Mouse (Mus musculus): ENCODE measurements around the gene Adcy4. TPM values are rescaled to one million over a fixed set of nuclear protein-coding genes. Genes with fewer than 3 reads are reported as not detected.

The Adcy4 gene
- total RNA-seq, 2 experiments from 2014 or later: 3.3 to 4.0 TPM

DNA sequence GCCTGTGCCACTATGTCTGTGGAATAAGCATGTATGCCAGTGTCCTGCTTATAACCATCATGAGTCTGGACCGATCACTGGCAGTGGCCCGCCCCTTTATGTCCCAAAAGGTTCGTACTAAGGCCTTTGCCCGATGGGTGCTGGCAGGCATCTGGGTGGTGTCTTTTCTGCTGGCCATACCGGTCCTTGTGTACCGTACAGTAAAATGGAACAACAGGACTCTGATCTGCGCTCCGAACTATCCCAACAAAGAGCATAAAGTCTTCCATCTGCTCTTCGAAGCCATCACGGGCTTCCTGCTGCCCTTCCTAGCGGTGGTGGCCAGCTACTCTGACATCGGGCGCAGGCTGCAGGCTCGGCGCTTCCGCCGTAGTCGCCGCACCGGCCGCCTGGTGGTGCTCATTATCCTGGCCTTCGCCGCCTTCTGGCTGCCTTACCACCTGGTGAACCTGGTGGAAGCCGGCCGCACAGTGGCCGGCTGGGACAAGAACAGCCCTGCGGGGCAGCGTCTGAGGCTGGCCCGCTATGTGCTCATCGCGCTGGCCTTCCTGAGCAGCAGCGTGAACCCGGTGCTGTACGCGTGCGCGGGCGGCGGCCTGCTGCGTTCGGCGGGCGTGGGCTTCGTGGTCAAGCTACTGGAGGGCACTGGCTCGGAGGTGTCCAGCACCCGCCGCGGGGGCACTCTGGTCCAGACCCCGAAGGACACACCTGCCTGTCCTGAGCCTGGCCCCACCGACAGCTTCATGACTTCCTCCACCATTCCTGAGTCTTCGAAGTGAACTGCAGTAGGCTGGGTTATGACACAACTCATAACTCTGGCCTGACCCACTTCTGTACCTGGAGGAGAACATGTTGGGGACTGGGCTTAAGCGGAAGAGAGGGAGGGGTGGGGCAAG is 16.1 kb downstream of the Adcy4 start:
- intact Hi-C loops (cut with DNase I): no loop called here
- DNase-seq (ENCODE audit: extremely low spot score in 1 of 2, low spot score in 2 of 2): peak in 1 of 2 experiments; percentile 74

DNA sequence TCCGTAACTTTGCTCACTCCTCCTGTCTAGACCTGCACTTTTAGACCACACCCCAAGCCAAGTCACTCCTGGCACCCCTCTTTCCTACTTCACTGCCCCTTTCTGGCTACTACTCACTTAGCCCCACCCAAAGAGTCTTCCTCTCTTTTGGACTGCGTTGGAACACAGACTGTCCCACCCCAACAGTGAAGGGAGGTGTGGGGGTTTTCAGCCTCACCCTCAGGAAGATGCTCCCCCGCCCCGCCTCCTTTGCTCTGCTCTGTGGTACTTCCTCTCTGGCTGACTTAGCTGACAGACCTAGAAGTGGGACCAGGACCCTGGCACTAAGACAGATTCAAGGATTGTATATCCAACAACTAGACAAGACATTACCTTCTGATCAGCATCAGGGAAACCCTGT is 18.2 kb downstream of the Adcy4 start, which contains the start of gene Ltb4r1:
Gene Ltb4r1, plus strand, starts transcription at position 267 of the 400 bp plus-strand sequence.
- no peak for DNase-seq (ENCODE audit: extremely low spot score in 1 of 2, low spot score in 2 of 2)
- intact Hi-C loops (cut with DNase I): no loop called here

DNA sequence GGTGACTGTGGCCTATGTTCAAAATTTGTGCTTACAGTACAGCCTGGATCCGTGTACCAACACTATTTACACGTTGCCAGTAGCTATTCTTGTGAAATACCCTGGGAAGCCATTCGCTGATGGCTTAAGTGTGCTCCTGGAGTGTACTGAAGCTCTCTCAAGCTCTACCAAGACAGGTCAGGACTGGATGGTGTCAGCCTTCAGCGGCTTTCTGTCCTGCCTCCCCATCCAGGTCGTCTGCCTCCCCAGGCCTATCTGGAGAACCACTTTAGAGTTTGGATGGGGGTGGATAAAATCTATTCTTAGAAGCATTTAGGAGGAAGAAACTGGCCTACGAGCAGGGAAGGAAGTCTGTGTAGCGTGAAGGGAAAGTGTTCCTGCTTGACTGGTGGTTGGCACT is 20.7 kb downstream of the Adcy4 start:
- intact Hi-C loops (cut with DNase I): loop anchor here (5.0 kb wide), 1 partner anchor 154 kb away; no protein-coding TSS in a partner anchor

DNA sequence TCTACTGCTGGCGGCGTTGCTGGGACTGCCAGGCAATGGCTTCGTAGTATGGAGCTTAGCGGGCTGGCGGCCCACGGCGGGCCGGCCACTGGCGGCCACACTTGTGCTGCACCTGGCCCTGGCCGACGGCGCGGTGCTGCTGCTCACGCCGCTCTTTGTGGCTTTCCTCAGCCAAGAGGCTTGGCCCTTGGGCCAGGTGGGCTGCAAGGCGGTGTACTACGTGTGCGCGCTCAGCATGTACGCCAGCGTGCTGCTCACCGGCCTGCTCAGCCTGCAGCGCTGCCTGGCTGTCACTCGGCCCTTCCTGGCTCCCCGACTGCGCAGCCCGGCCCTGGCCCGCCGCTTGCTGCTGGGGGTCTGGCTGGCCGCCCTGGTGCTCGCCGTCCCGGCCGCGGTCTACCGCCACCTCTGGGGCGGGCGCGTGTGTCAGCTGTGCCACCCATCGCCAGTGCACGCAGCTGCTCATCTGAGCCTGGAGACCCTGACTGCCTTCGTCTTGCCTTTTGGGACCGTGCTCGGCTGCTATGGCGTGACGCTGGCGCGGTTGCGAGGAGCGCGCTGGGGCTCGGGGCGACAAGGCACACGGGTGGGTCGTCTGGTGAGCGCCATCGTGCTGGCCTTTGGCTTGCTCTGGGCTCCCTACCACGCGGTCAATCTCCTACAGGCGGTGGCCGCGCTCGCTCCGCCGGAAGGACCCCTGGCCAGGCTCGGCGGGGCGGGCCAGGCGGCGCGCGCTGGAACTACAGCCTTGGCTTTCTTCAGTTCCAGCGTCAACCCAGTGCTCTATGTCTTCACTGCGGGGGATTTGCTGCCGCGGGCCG is 21.7 kb downstream of the Adcy4 start:
- intact Hi-C loops (cut with DNase I): loop anchor here (5.0 kb wide), 1 partner anchor 155 kb away; no protein-coding TSS in a partner anchor

More for the DNA sequence above, 20.7 kb downstream of the Adcy4 start:
- DNase-seq (ENCODE audit: extremely low spot score in 1 of 2, low spot score in 2 of 2): no peak

DNA sequence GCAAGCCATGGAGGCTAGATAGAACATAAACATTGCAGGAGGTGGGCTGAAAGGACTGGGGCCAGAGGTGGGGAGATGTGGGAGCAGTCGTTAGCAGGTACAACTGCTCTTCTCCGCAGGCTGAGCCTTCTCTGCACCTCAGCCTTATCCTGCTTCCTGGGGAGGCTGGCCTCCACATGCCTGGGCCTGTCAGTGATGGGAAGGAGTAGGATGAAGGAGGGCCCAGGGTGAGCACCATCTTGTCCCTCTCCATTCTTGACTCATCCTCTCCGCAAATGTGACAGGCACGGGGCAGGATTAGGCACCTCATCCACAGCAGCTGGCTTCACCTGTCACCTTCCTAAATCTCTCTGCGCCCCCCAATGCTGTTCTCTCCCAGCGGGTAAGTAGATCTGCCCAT is 22.7 kb downstream of the Adcy4 start, which contains the start of gene Ltb4r2:
Gene Ltb4r2, plus strand, starts transcription at position 266 of the 400 bp plus-strand sequence.
- intact Hi-C loops (cut with DNase I): loop anchor here (5.0 kb wide), 1 partner anchor 156 kb away; no protein-coding TSS in a partner anchor
- DNase-seq (ENCODE audit: extremely low spot score in 1 of 2, low spot score in 2 of 2): no peak

More for the DNA sequence above, 21.7 kb downstream of the Adcy4 start:
- DNase-seq (ENCODE audit: extremely low spot score in 1 of 2, low spot score in 2 of 2): peak; percentile 31 to 74

DNA sequence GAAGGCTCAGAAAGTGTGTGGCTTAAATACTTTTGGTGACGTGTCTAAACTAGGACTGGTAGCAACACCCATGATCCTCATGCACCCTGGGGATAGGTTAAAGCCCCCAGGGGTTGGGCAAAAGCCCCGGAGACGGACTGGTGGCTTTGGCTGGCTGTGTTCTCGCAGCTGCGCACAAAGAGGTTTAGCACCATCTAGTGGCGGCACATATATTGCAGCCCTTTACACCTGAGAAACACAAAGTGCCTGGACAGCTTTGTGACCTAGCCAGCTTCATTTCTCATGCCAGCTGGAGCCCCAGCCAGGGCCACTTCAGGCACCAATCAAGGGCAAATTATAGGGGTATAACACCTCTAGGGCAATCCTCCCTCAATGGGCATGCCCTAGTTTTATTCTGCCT is 23.7 kb downstream of the Adcy4 start:
- DNase-seq (ENCODE audit: extremely low spot score in 1 of 2, low spot score in 2 of 2): peak; percentile 79 to 85
- intact Hi-C loops (cut with DNase I): loop anchor here (5.0 kb wide), 1 partner anchor 157 kb away; no protein-coding TSS in a partner anchor

DNA sequence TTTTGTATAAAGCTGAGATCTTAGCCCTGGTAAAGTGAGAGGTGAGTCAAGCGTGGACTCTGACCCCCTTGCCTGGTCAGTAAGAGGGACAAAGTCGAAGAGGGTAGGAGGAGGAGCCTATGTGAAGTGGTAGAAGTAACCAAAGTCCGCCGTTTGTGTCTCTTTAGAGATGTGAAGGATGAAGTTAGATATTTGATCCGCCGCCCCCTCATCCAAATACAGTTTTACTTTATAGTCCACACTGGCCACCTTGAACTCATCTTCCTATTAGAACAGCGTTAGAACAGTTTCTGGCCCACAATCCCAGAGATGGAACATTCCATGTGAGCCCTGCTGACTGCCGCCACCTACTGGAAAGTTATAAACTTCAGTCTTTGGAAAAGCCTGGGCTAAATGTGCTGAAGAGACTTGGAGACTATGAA is 25.5 kb downstream of the Adcy4 start, which contains the start of gene Cideb:
Gene Cideb, minus strand, starts transcription at position 96 of the 422 bp plus-strand sequence.
- DNase-seq (ENCODE audit: extremely low spot score in 1 of 2, low spot score in 2 of 2): peak; percentile 49 to 55

DNA sequence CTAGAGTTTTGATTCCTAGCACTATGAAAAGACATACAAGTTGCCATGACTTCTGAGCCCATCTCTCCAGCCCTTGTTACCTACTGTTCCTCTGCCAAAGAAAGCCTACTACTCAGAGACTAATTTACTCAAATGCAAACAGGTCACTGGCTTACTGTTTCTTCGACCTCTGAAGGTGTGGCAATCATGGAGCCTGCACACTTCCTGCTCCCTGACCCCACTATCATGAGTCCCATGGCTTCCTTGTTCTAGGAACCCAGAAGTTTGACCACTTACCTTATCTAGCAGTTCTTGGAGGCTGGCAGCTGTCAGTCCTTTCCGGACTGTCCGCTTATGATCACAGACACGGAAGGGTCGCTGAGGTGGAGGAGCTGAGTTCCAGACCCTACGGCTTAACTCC is 26.3 kb downstream of the Adcy4 start:
- DNase-seq (ENCODE audit: extremely low spot score in 1 of 2, low spot score in 2 of 2): no peak
- intact Hi-C loops (cut with DNase I): no loop called here

More for the DNA sequence above, 25.5 kb downstream of the Adcy4 start, which contains the start of gene Cideb:
- intact Hi-C loops (cut with DNase I): no loop called here

DNA sequence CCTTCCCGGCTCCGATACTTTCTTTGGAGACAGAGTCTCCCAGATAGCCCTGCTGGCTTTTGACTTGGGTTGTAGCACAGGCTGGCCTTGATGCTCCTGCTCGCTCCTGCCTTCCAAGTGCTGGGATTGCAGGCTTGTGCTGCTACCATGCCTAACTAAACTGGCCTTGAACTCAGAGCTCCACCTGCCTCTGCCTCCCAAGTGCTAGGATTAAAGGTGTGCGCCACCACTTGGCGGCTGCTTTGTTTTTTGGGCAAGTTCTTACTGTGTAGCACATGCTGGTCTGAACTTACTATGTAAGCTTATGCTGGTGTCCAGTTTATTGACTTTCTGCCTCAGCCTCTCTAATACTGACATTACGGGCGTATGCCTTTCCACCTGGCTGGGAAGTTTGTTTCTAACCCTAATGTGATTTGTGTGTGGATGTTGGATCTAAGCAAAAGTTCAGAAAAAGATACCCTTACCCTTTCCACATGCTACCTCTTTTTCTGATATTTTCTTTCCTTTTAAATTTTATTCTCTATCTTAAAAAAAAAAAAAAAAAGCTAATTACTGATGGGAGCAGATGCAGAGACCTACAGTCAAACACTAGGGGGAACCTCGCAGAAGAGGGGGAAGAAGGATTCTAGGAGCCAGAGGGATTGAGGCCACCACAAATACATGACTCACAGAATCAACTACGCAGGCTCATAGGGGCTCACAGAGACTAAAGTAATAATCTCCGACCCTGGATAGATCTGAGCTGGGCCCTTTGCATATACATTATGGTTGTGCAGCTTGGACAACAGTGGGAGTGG is 36.6 kb downstream of the Adcy4 start:
- intact Hi-C loops (cut with DNase I): no loop called here
- DNase-seq (ENCODE audit: extremely low spot score in 1 of 2, low spot score in 2 of 2): no peak

DNA sequence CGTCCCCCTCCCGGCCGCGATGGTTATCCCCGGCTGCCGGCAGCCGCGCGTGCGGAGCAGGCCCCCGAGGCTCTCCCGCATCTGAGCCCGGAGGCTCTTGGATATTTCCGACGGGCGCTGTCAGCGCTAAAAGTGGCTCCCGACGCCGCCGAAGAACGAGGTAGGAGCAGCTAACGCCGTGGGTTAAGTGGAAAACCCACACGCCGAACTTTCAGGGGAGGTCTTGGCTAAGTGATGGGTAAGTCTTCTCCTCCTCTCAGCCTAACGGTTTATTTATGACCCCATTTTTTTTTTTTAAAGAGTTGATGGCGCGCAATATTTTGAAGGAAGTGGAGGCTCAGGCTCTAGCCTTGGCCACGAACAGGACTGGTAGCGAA is 38.0 kb downstream of the Adcy4 start:
- intact Hi-C loops (cut with DNase I): no loop called here
- DNase-seq (ENCODE audit: extremely low spot score in 1 of 2, low spot score in 2 of 2): no peak

DNA sequence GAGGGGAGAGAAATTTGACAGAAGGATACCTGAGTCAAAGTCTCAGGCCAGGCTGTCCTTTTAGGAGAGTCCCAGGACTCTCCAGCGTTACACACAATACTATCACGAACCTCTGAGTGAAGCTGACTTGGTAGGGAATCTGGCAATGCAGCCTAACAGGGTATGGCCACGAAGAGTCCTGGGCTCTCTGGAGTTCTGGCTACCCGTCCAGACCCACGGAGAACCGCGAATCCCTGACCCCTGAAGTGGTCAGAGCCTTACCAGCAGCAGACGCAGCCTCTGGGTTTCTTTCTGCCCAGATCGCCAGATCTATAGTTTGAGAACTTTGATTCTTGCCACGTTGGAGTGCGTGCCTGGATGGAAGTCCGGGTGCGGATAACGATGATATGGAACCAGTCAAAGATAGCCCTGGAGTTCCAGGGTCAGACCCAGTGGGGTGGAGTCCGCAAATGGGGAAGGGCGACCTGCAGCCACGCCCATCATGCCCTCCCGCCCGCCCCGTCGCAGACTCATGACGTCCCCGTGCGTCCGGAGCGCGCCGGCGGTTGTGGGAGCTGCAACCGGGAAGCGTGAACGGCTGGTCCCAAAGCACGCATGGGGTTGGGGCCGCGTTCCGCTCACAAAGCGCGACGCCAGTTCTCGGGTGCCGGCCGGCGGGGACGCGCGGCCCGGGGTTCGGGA is 38.6 kb downstream of the Adcy4 start, which contains the start of the genes Dhrs1 and Nop9:
Gene Dhrs1, minus strand, starts transcription at position 511 of the 681 bp plus-strand sequence.
Gene Nop9, plus strand, starts transcription at position 514 of the 681 bp plus-strand sequence.
- peak; percentile 77 to 93 for DNase-seq (ENCODE audit: extremely low spot score in 1 of 2, low spot score in 2 of 2)
- intact Hi-C loops (cut with DNase I): no loop called here

DNA sequence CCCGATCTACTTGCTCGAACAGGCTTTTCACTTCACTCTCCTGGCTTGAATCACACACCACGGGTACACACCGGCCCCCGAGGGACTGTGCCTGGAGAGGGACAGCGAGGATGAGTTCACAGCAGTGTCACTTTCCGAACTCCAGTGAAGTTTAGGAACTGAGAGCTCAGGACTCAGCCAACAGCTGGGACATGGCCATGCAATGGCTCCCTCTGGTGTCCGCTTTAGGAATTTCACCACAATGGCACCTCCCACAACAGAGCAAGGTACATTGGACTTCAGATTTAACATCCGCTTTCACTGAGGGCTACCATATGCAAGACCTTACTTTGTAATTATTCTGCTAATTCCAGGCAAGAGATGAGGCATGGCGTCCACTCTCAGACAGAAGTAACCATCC is 40.2 kb downstream of the Adcy4 start:
- intact Hi-C loops (cut with DNase I): loop anchor here (1.0 kb wide), 1 partner anchor 60 kb away; no protein-coding TSS in a partner anchor

DNA sequence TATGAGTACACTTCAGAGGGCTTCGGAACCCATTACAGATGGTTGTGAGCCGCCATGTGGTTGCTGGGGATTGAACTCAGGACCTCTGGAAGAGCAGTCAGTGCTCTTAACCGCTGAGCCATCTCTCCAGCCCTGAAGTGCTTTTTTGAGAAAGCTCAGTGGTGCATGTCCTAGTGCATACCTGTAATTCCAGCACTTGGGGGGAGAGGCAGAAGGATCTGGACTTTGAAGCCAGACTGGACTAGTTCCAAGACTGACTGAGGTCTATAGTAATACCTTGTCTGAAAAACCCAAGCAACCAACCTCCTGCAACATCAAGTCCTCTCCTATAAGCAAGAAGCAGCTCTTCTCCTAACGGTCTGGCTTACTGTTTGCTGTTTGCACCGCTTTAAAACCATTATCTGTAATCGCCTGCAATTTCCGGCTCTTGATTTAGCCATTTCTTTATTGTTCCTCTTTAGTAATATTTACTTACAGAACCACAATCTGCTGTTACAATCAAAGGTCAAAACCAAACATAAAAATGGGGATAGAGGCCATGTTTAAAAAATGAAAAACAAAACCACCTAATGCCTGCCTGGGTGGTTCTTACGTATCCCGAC is 46.7 kb downstream of the Adcy4 start:
- intact Hi-C loops (cut with DNase I): no loop called here
- no peak for DNase-seq (ENCODE audit: extremely low spot score in 1 of 2, low spot score in 2 of 2)

More for the DNA sequence above, 40.2 kb downstream of the Adcy4 start:
- DNase-seq (ENCODE audit: extremely low spot score in 1 of 2, low spot score in 2 of 2): peak; percentile 75 to 79

DNA sequence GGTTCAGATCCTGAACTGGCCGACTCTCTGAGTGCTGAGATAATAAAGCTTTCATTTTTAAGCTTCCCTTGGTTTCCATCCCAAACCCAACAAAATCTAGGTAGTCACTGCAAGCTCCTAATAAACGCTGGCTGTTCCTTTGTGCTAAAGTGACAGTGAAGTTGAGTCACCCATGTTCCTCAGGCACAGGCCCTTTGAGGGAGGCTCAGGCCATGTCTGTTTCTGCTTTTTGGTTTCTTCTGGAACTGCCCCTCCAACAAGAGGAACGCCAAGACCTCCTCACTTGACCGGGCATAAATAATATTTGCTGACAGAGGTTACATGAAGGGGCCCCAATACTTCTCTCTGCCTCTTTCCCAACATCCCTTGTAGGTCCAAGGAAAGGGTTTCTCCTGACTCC is 48.1 kb downstream of the Adcy4 start:
- no peak for DNase-seq (ENCODE audit: extremely low spot score in 1 of 2, low spot score in 2 of 2)
- intact Hi-C loops (cut with DNase I): no loop called here

DNA sequence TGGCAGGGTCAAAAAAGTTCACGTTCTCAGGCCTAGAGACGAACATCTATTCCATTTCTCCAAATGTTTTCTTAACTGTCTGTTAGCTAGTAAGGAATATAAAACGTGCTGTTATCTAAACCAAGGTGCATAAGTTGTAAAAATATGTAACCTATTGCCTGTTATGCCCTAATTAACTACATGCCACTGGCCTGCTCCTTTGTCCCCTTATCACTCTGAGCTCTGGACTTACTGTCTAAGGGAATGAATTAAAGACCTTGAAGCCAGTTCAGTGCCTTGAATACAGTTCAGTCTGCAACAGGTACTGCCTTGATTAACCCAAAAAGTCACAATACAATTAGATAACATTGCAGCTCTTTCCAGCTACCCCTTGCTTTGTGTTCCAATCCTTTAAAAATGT is 48.6 kb downstream of the Adcy4 start:
- DNase-seq (ENCODE audit: extremely low spot score in 1 of 2, low spot score in 2 of 2): no peak
- intact Hi-C loops (cut with DNase I): no loop called here

DNA sequence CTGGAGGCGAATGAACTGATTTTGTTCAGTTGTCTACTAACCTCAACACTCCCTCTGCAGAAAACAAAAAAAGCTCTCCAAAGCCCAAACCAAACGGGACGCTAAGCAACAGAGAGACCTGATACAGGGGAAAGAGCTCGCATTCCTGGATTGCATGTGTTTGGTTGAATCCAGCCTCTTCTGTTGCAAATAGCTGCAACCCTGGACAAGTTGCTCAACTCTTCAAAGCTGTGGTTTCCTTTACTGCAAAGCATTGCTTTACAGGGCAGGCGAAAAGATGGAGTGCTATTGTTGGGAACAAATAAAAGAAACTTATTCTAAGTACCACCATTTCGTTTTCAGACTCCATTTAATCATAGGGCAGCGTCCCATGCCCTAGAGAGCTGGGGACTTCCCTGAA is 49.0 kb downstream of the Adcy4 start:
- no peak for DNase-seq (ENCODE audit: extremely low spot score in 1 of 2, low spot score in 2 of 2)
- intact Hi-C loops (cut with DNase I): no loop called here

DNA sequence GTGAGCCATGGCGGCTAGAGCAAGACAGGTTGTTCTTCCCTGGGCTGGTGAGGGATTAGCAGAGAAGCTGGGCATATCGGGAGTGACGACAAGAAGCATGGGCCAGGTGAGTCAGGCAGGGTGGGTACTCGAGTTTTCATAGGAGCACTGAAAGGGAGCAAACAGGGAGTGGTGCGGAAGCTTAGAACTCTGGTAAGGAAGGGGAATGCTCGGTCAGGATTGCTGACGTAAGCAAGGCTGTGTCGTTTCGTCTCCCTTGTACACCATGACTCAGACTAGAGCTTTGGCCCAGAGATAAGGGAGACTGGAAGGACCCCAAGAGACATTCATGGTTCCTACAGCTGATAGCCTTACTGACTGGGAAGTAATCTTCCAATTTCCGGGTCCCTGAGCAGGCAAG is 50.0 kb downstream of the Adcy4 start:
- DNase-seq (ENCODE audit: extremely low spot score in 1 of 2, low spot score in 2 of 2): no peak
- intact Hi-C loops (cut with DNase I): no loop called here

All from left cerebral cortex, postnatal 10 days (tissue).